Mouse (Mus musculus) gastrocnemius, adult 2 months (tissue): Measurements from ENCODE around the gene Kpna4. TPM values are rescaled to one million over a fixed set of nuclear protein-coding genes. Genes with fewer than 3 reads are reported as not detected.

Source experiments
- DNase-seq: peaks from one replicate; pipeline ENCODE4 v3.0.0; 2022
- H3K27ac ChIP-seq: fragments of 200-600 bp; 2 replicates; pipeline ENCODE4 v1.8.1; 2022; ENCODE audit warnings: mild to moderate bottlenecking
- H3K4me3 ChIP-seq: fragments of 200-600 bp; 2 replicates; pipeline ENCODE4 v1.8.1; 2022; ENCODE audit warnings: mild to moderate bottlenecking, moderate library complexity
- CTCF ChIP-seq: fragments of 200-600 bp; IDR thresholded peaks from 2 replicates; pipeline ENCODE4 v1.8.1; 2022; ENCODE audit warnings: antibody characterized with exemption, mild to moderate bottlenecking, moderate library complexity
- intact Hi-C: fragments of 180-260 bp; cut with DNase I; formaldehyde crosslinking; loops from one replicate; pipeline ENCODE4 v1.15.1; 2025
- long read RNA-seq, 2 experiments: library from polyadenylated mRNA; stranded (forward); transcript quantifications; one replicate each; pipeline ENCODE4 v2.0.0; 2021
- total RNA-seq, 2 experiments: library from RNA; stranded (reverse); gene quantifications; 2 replicates each; pipeline ENCODE4 v1.2.3; 2021

The Kpna4 gene
- total RNA-seq, result 100 to 1,000 TPM; 119 TPM
- long read RNA-seq, experiment 1, full-length matches to known transcripts, result 79 of 90 reads
- long read RNA-seq, experiment 1, partial matches to known transcripts, result 8 of 90 reads
- long read RNA-seq, experiment 1, other reads (novel, unspliced or antisense), result 3 of 90 reads
- long read RNA-seq, experiment 2, full-length matches to known transcripts, result 68 of 77 reads
- long read RNA-seq, experiment 2, partial matches to known transcripts, result 1 of 77 reads
- long read RNA-seq, experiment 2, other reads (novel, unspliced or antisense), result 8 of 77 reads

GRCm38 (mm10) chr3:69126509-69127345 lies at the start of gene Kpna4:
Kpna4 (minus strand) TSS chr3:69127113.
- DNase-seq, result peak; percentile 97
- Histone ChIP-seq H3K4me3 (peak within 1 kb of the TSS; percentile 87), H3K27ac (peak within 1 kb of the TSS; percentile 98)
- TF ChIP-seq CTCF, result no peak
- intact Hi-C loops, result loop anchor here (5.0 kb wide), 2 partner anchors 76 to 596 kb away; partner anchors contain the start of gene Nmd3

DNA sequence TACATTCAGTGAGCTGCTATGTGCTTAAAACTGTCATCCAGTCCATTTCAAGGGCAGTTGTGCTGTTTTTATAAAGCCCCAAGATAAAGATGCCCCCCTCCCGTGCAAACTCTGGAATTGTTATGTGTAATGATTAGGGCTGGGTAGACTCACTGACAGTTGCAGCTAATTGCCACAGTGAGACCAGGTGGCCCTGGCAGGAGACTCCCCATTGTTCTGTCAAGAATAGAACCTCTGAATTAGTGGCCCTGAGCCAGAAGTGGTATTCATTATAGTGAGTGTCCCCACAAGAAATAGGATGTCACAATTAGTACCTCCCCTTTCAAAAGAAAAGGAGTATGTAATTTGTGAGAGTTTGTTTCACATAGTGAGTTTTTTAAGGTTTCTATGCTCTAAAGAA lies 48.3 kb upstream of the Kpna4 start:
- DNase-seq, result no peak
- intact Hi-C loops, result no loop called here
- Histone ChIP-seq H3K4me3 (no peak overlapping the region), H3K27ac (no peak overlapping the region)
- no peak for TF ChIP-seq CTCF

- Histone ChIP-seq H3K4me3 (no peak overlapping the region), H3K27ac (no peak overlapping the region)
- peak; percentile 23 for DNase-seq
- no peak for TF ChIP-seq CTCF
- intact Hi-C loops, result no loop called here
Measured at GRCm38 (mm10) chr3:69171123-69171522, 44.2 kb upstream of the Kpna4 start.

- Histone ChIP-seq H3K4me3 (no peak overlapping the region), H3K27ac (no peak overlapping the region)
- DNase-seq, result no peak
- TF ChIP-seq CTCF, result no peak
- intact Hi-C loops, result no loop called here
Measured at GRCm38 (mm10) chr3:69169796-69170195, 42.9 kb upstream of the Kpna4 start.

- no peak for TF ChIP-seq CTCF
- H3K4me3 ChIP-seq, result no peak overlapping the region
- no peak overlapping the region for H3K27ac ChIP-seq
- intact Hi-C loops, result no loop called here
- no peak for DNase-seq
Measured at GRCm38 (mm10) chr3:69168724-69169123, 41.8 kb upstream of the Kpna4 start.

- TF ChIP-seq CTCF, result no peak
- DNase-seq, result no peak
- Histone ChIP-seq H3K4me3 (no peak overlapping the region), H3K27ac (no peak overlapping the region)
- intact Hi-C loops, result no loop called here
Measured at GRCm38 (mm10) chr3:69163057-69163456, 36.1 kb upstream of the Kpna4 start.

DNA sequence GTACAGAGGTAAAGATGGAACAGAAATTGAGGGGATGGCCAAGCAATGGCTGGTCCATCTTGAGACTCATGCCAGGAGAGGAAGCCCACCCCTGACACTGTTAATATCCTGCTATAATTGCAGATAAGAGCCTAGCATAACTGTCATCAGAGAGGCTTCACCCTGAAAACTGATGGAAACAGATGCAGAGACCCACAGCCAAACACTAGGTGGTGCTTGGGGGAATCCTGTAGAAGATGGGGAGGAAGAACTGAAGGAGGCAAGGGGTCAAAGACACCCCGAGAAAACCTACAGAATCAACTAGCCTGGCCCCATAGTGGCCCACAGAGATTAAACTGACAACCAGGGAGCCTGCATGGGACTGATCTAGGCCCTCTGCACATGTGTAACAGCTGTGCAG lies 33.5 kb upstream of the Kpna4 start:
- TF ChIP-seq CTCF, result no peak
- Histone ChIP-seq H3K27ac (no peak overlapping the region), H3K4me3 (no peak overlapping the region)
- intact Hi-C loops, result no loop called here
- no peak for DNase-seq

DNA sequence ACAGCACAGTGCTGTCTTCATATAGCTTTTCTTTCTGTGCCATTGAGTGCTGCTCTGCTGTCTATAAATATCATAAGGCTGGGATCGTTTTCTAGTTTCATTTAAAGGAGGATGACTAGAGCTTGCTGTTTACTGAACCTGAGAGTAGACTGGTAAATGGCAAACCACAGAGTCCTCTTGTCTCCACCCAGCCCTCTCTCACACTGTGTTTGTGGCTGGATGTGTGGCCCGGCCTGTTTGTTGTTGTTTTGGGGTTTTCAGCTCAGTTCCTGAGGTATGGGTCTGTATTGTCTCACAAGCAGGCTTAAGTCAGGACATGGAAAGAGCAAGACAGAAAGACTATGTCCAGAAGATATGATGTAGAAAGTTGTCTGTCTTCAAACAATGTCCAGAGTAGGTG lies 32.6 kb upstream of the Kpna4 start:
- Histone ChIP-seq H3K4me3 (no peak overlapping the region), H3K27ac (no peak overlapping the region)
- TF ChIP-seq CTCF, result no peak
- intact Hi-C loops, result no loop called here
- no peak for DNase-seq

- intact Hi-C loops, result no loop called here
Measured at GRCm38 (mm10) chr3:69157886-69158285, 31.0 kb upstream of the Kpna4 start.

DNA sequence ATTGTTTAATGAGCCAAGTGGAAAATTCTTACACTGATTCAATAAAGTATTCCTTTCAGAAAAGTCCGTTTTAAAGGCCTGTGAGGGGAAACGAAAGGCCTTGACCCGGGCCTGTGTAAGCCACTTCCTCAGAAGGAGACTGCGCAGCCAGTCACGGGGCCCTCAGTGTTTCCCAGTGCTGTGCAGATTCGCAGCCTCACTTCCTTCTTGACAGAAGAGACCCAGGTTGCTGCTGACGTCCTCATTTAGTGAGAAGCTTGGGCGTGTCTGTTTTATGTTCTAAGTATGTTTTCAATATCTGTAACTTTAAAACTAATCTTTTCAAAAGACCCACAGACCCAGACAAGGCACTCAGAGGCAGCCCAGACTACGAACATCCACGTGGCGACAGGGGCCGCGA lies 29.6 kb upstream of the Kpna4 start:
- intact Hi-C loops, result no loop called here
- peak; percentile 49 for DNase-seq
- TF ChIP-seq CTCF, result no peak
- H3K27ac ChIP-seq, result 0 out of 2 replicates have a peak overlapping the region, but pooled peaks have one; percentile 20
- H3K4me3 ChIP-seq, result no peak overlapping the region

More at GRCm38 (mm10) chr3:69157886-69158285, 31.0 kb upstream of the Kpna4 start:
- Histone ChIP-seq H3K27ac (no peak overlapping the region), H3K4me3 (no peak overlapping the region)
- no peak for TF ChIP-seq CTCF
- no peak for DNase-seq

DNA sequence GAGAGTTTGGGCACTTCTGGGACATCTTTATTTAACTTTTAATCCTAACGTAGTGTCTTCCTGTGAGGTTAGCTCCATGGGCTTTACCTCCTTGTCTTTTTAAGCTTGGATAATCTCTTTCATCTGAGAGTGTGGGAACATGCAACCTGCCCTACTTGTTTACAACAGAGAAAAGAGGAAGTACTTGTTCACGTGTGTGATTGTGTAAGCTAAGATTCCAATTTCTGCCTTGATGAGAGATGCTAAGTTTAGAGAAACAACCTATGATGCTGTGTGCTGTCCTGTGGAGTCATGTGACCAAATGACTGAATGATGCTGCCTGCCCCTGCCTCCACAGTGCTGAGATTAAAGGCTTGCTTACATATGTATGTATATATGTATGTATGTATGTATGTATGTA lies 27.8 kb upstream of the Kpna4 start:
- Histone ChIP-seq H3K27ac (no peak overlapping the region), H3K4me3 (no peak overlapping the region)
- DNase-seq, result no peak
- no peak for TF ChIP-seq CTCF
- intact Hi-C loops, result no loop called here

- TF ChIP-seq CTCF, result no peak
- Histone ChIP-seq H3K4me3 (no peak overlapping the region), H3K27ac (no peak overlapping the region)
- no peak for DNase-seq
- intact Hi-C loops, result no loop called here
Measured at GRCm38 (mm10) chr3:69150921-69151320, 24.0 kb upstream of the Kpna4 start.

DNA sequence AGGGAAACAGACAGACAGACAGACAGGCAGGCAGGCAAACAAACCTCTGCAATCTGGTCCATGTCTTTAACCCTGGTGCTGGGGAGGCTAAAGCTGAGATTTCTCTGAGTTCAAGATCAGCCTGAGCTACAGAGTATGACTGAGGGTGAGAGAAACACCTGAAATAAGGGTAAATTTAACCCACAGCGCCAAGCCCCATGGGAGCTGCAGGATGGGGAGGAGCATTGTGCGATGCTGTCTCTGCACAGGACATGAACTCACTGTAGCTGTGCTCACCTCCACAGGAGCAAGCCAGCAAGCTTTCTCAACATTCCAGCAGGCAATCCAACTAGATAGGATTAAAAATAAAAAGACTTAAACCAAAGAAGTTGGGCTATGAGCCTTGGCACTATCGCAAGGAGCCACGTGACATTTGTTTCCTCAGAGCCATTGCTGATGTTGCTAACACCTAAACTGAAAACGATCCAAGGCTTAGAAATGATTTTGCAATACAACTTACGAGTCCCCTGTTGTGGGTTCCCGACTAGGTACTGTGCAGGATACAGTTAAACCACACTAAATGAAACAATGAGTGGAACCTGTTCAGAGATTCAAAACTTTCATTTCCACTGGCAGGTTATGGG lies 15.6 kb upstream of the Kpna4 start:
- intact Hi-C loops, result no loop called here
- H3K4me3 ChIP-seq, result no peak overlapping the region
- TF ChIP-seq CTCF, result no peak
- no peak overlapping the region for H3K27ac ChIP-seq
- DNase-seq, result no peak
